Mouse (Mus musculus) layer of hippocampus, adult 11-12 months (tissue): ENCODE data around the gene Eppin.
A peak's percentile ranks its signal among the peaks of the same experiment; 100 is the strongest.
"Not testable (repeated sequence)": the region's sequence is repeated elsewhere in the genome, so short reads cannot be mapped to it uniquely, and the experiment has no call there.

Experiments
- DNase-seq: peaks from one replicate; pipeline ENCODE4 v3.0.0; 2022; ENCODE audit warnings: low spot score

Eppin gene

GRCm38 (mm10) chr2:164593494-164593893, at the start of gene Eppin:
Gene Eppin, minus strand, starts transcription at chr2:164593594.
- DNase-seq: no peak

GRCm38 (mm10) chr2:164641881-164642673, 48.7 kb upstream of the Eppin start:
- DNase-seq: peak; percentile 14

- no peak for DNase-seq
Measured at GRCm38 (mm10) chr2:164641129-164641528, 47.7 kb upstream of the Eppin start.

GRCm38 (mm10) chr2:164638696-164639095, 45.3 kb upstream of the Eppin start, which contains the start of gene Wfdc16:
Gene Wfdc16, minus strand, starts transcription at chr2:164638796.
- no peak for DNase-seq

GRCm38 (mm10) chr2:164635266-164635665, 41.9 kb upstream of the Eppin start:
- no peak for DNase-seq

GRCm38 (mm10) chr2:164621775-164622174, 28.4 kb upstream of the Eppin start:
- no peak for DNase-seq

GRCm38 (mm10) chr2:164619050-164619449, 25.7 kb upstream of the Eppin start:
- DNase-seq: no peak

GRCm38 (mm10) chr2:164615386-164615785, 22.0 kb upstream of the Eppin start:
- DNase-seq: no peak

GRCm38 (mm10) chr2:164613471-164613870, 20.1 kb upstream of the Eppin start, which contains the start of the genes Wfdc6b and Wfdc8:
Gene Wfdc6b, plus strand, starts transcription at chr2:164613522.
Gene Wfdc8, minus strand, starts transcription at chr2:164613626.
- not testable (repeated sequence) for DNase-seq

GRCm38 (mm10) chr2:164608781-164609180, 15.4 kb upstream of the Eppin start:
- no peak for DNase-seq

- no peak for DNase-seq
Measured at GRCm38 (mm10) chr2:164604411-164604810, 11.0 kb upstream of the Eppin start.

GRCm38 (mm10) chr2:164603482-164603881, 10.1 kb upstream of the Eppin start:
- DNase-seq: no peak

GRCm38 (mm10) chr2:164600179-164600578, 6.8 kb upstream of the Eppin start:
- no peak for DNase-seq

- peak; percentile 22 for DNase-seq
Measured at GRCm38 (mm10) chr2:164592014-164592413, 1.4 kb downstream of the Eppin start.

GRCm38 (mm10) chr2:164585025-164585725, 8.2 kb downstream of the Eppin start, which contains the start of gene Wfdc6a:
Gene Wfdc6a, minus strand, starts transcription at chr2:164585447.
- not testable (repeated sequence) for DNase-seq

- not testable (repeated sequence) for DNase-seq
Measured at GRCm38 (mm10) chr2:164573359-164573758, 20.0 kb downstream of the Eppin start, which contains the start of gene Spint3. Gene Spint3, minus strand, starts transcription at chr2:164573459.

- DNase-seq: no peak
Measured at GRCm38 (mm10) chr2:164567460-164567859, 25.9 kb downstream of the Eppin start.

- no peak for DNase-seq
Measured at GRCm38 (mm10) chr2:164566997-164567396, 26.4 kb downstream of the Eppin start.

GRCm38 (mm10) chr2:164564346-164564745, 29.0 kb downstream of the Eppin start:
- DNase-seq: no peak

- peak; percentile 23 for DNase-seq
Measured at GRCm38 (mm10) chr2:164563339-164564038, 29.9 kb downstream of the Eppin start.

GRCm38 (mm10) chr2:164562391-164563188, 30.8 kb downstream of the Eppin start, which contains the start of gene Wfdc2:
Gene Wfdc2, plus strand, starts transcription at chr2:164562413.
- no peak for DNase-seq
